Mouse (Mus musculus): Measurements from ENCODE around the gene Myo16. TPM values are rescaled to one million over a fixed set of nuclear protein-coding genes. Genes with fewer than 3 reads are reported as not detected.
A peak's percentile ranks its signal among the peaks of the same experiment; 100 is the strongest.

Myo16 gene
- polyA plus RNA-seq, 1 experiment from 2014 or later: 0.34 TPM

- Histone ChIP-seq H3K4me3 (ENCODE audit: control insufficient read depth in 1 of 2, insufficient read depth in 1 of 2, low read depth in 1 of 2, low read length in 2 of 2) (no peak overlapping the region), H3K9me3 (ENCODE audit: control insufficient read depth, low read length) (no peaks in the 10 kb centered on the region), H3K4me2 (ENCODE audit: low read length) (no peak overlapping the region), H3K27me3 (ENCODE audit: control insufficient read depth, insufficient read depth, low read length) (no peaks in the 10 kb centered on the region), H3K36me3 (ENCODE audit: control insufficient read depth, insufficient read depth, low read length) (no peaks in the 10 kb centered on the region), H3K4me1 (ENCODE audit: control insufficient read depth in 2 of 2, insufficient read depth in 2 of 2, low read length in 2 of 2) (peaks cover 28 to 51% of the 10 kb centered on the region in 2 experiments), H3K27ac (replicated peaks in 1 of 2; ENCODE audit: control insufficient read depth in 1 of 2, insufficient read depth in 1 of 2, low read depth in 2 of 2, low read length in 2 of 2) (peak overlapping the region in 1 of 2 experiments; percentile 49; a peak in 3 of 4 replicates), H3K9ac (ENCODE audit: low read length) (no peak overlapping the region; the same call in 1 of the 2 replicates)
- WGBS: 17% methylated on average over 10 of the region's 10 CpGs
- ATAC-seq (ENCODE audit: insufficient number of reproducible peaks, insufficient read depth, low FRiP score, low read depth): peak; percentile 50; the same call in 1 of the 2 replicates
Observed at GRCm38 (mm10) chr8:10646485-10646884, 492.8 kb downstream of the Myo16 start.

GRCm38 (mm10) chr8:10651546-10652315 lies 498.0 kb downstream of the Myo16 start:
- Histone ChIP-seq H3K4me1 (ENCODE audit: control insufficient read depth in 2 of 2, insufficient read depth in 2 of 2, low read length in 2 of 2) (peaks cover 9 to 26% of the 10 kb centered on the region in 2 experiments), H3K27me3 (ENCODE audit: control insufficient read depth, insufficient read depth, low read length) (no peaks in the 10 kb centered on the region), H3K36me3 (ENCODE audit: control insufficient read depth, insufficient read depth, low read length) (no peaks in the 10 kb centered on the region), H3K27ac (replicated peaks in 1 of 2; ENCODE audit: control insufficient read depth in 1 of 2, insufficient read depth in 1 of 2, low read depth in 2 of 2, low read length in 2 of 2) (peak overlapping the region; percentile 3 to 23; a peak in 2 of 4 replicates), H3K4me2 (ENCODE audit: low read length) (no peak overlapping the region), H3K9me3 (ENCODE audit: control insufficient read depth, low read length) (no peaks in the 10 kb centered on the region), H3K9ac (ENCODE audit: low read length) (no peak overlapping the region), H3K4me3 (ENCODE audit: control insufficient read depth in 1 of 2, insufficient read depth in 1 of 2, low read depth in 1 of 2, low read length in 2 of 2) (no peak overlapping the region)
- 63% methylated on average over 12 of the region's 12 CpGs for WGBS
- ATAC-seq (ENCODE audit: insufficient number of reproducible peaks, insufficient read depth, low FRiP score, low read depth): no peak

GRCm38 (mm10) chr8:10653282-10653681 lies 499.6 kb downstream of the Myo16 start:
- Histone ChIP-seq H3K4me3 (ENCODE audit: control insufficient read depth in 1 of 2, insufficient read depth in 1 of 2, low read depth in 1 of 2, low read length in 2 of 2) (no peak overlapping the region), H3K4me1 (ENCODE audit: control insufficient read depth in 2 of 2, insufficient read depth in 2 of 2, low read length in 2 of 2) (peaks cover 9 to 28% of the 10 kb centered on the region in 2 experiments), H3K4me2 (ENCODE audit: low read length) (no peak overlapping the region), H3K27ac (replicated peaks in 1 of 2; ENCODE audit: control insufficient read depth in 1 of 2, insufficient read depth in 1 of 2, low read depth in 2 of 2, low read length in 2 of 2) (peak overlapping the region; percentile 56 to 75), H3K27me3 (ENCODE audit: control insufficient read depth, insufficient read depth, low read length) (no peaks in the 10 kb centered on the region), H3K36me3 (ENCODE audit: control insufficient read depth, insufficient read depth, low read length) (no peaks in the 10 kb centered on the region), H3K9me3 (ENCODE audit: control insufficient read depth, low read length) (no peaks in the 10 kb centered on the region), H3K9ac (ENCODE audit: low read length) (no peak overlapping the region)
- 44% methylated on average over 9 of the region's 9 CpGs for WGBS
- ATAC-seq (ENCODE audit: insufficient number of reproducible peaks, insufficient read depth, low FRiP score, low read depth): peak; percentile 85

GRCm38 (mm10) chr8:10654922-10655518 lies 501.3 kb downstream of the Myo16 start:
- H3K4me3 ChIP-seq (ENCODE audit: control insufficient read depth in 1 of 2, insufficient read depth in 1 of 2, low read depth in 1 of 2, low read length in 2 of 2): no peak overlapping the region
- H3K4me2 ChIP-seq (ENCODE audit: low read length): no peak overlapping the region
- H3K27me3 ChIP-seq (ENCODE audit: control insufficient read depth, insufficient read depth, low read length): no peaks in the 10 kb centered on the region
- H3K36me3 ChIP-seq (ENCODE audit: control insufficient read depth, insufficient read depth, low read length): no peaks in the 10 kb centered on the region
- H3K9me3 ChIP-seq (ENCODE audit: control insufficient read depth, low read length): no peaks in the 10 kb centered on the region
- H3K27ac ChIP-seq (replicated peaks in 1 of 2; ENCODE audit: control insufficient read depth in 1 of 2, insufficient read depth in 1 of 2, low read depth in 2 of 2, low read length in 2 of 2): no peak overlapping the region
- H3K4me1 ChIP-seq (ENCODE audit: control insufficient read depth in 2 of 2, insufficient read depth in 2 of 2, low read length in 2 of 2): peaks cover 9 to 31% of the 10 kb centered on the region in 2 experiments
- no peak for ATAC-seq (ENCODE audit: insufficient number of reproducible peaks, insufficient read depth, low FRiP score, low read depth)
- 28% methylated on average over 9 of the region's 9 CpGs for WGBS
- H3K9ac ChIP-seq (ENCODE audit: low read length): no peak overlapping the region

GRCm38 (mm10) chr8:10663770-10664470 lies 510.2 kb downstream of the Myo16 start:
- Histone ChIP-seq H3K9me3 (ENCODE audit: control insufficient read depth, low read length) (peaks cover 3% of the 10 kb centered on the region; the same call in 1 of the 2 replicates), H3K27me3 (ENCODE audit: control insufficient read depth, insufficient read depth, low read length) (no peaks in the 10 kb centered on the region), H3K4me1 (ENCODE audit: control insufficient read depth in 2 of 2, insufficient read depth in 2 of 2, low read length in 2 of 2) (peaks cover 11 to 12% of the 10 kb centered on the region in 2 experiments), H3K9ac (ENCODE audit: low read length) (no peak overlapping the region), H3K27ac (replicated peaks in 1 of 2; ENCODE audit: control insufficient read depth in 1 of 2, insufficient read depth in 1 of 2, low read depth in 2 of 2, low read length in 2 of 2) (no peak overlapping the region), H3K36me3 (ENCODE audit: control insufficient read depth, insufficient read depth, low read length) (no peaks in the 10 kb centered on the region), H3K4me2 (ENCODE audit: low read length) (no peak overlapping the region), H3K4me3 (ENCODE audit: control insufficient read depth in 1 of 2, insufficient read depth in 1 of 2, low read depth in 1 of 2, low read length in 2 of 2) (no peak overlapping the region)
- 59% methylated on average over 8 of the region's 8 CpGs for WGBS
- ATAC-seq (ENCODE audit: insufficient number of reproducible peaks, insufficient read depth, low FRiP score, low read depth): no peak

- H3K4me3 ChIP-seq (ENCODE audit: control insufficient read depth in 1 of 2, insufficient read depth in 1 of 2, low read depth in 1 of 2, low read length in 2 of 2): no peak overlapping the region
- peaks cover 11 to 12% of the 10 kb centered on the region in 2 experiments for H3K4me1 ChIP-seq (ENCODE audit: control insufficient read depth in 2 of 2, insufficient read depth in 2 of 2, low read length in 2 of 2)
- H3K9me3 ChIP-seq (ENCODE audit: control insufficient read depth, low read length): peaks cover 3% of the 10 kb centered on the region; the same call in 1 of the 2 replicates
- WGBS: 25% methylated on average over 13 of the region's 13 CpGs
- no peaks in the 10 kb centered on the region for H3K27me3 ChIP-seq (ENCODE audit: control insufficient read depth, insufficient read depth, low read length)
- H3K27ac ChIP-seq (replicated peaks in 1 of 2; ENCODE audit: control insufficient read depth in 1 of 2, insufficient read depth in 1 of 2, low read depth in 2 of 2, low read length in 2 of 2): peak overlapping the region in 1 of 2 experiments; percentile 4; a peak in 1 of 4 replicates
- no peak overlapping the region for H3K9ac ChIP-seq (ENCODE audit: low read length)
- no peak overlapping the region for H3K4me2 ChIP-seq (ENCODE audit: low read length)
- no peak for ATAC-seq (ENCODE audit: insufficient number of reproducible peaks, insufficient read depth, low FRiP score, low read depth)
- H3K36me3 ChIP-seq (ENCODE audit: control insufficient read depth, insufficient read depth, low read length): no peaks in the 10 kb centered on the region
Observed at GRCm38 (mm10) chr8:10664861-10665543, 511.3 kb downstream of the Myo16 start.

GRCm38 (mm10) chr8:10665821-10666283 lies 512.1 kb downstream of the Myo16 start:
- Histone ChIP-seq H3K9ac (ENCODE audit: low read length) (no peak overlapping the region), H3K4me3 (ENCODE audit: control insufficient read depth in 1 of 2, insufficient read depth in 1 of 2, low read depth in 1 of 2, low read length in 2 of 2) (no peak overlapping the region), H3K9me3 (ENCODE audit: control insufficient read depth, low read length) (peaks cover 3% of the 10 kb centered on the region; the same call in 1 of the 2 replicates), H3K27me3 (ENCODE audit: control insufficient read depth, insufficient read depth, low read length) (no peaks in the 10 kb centered on the region), H3K27ac (replicated peaks in 1 of 2; ENCODE audit: control insufficient read depth in 1 of 2, insufficient read depth in 1 of 2, low read depth in 2 of 2, low read length in 2 of 2) (no peak overlapping the region), H3K4me2 (ENCODE audit: low read length) (no peak overlapping the region), H3K4me1 (ENCODE audit: control insufficient read depth in 2 of 2, insufficient read depth in 2 of 2, low read length in 2 of 2) (peaks cover 11 to 12% of the 10 kb centered on the region in 2 experiments), H3K36me3 (ENCODE audit: control insufficient read depth, insufficient read depth, low read length) (no peaks in the 10 kb centered on the region)
- ATAC-seq (ENCODE audit: insufficient number of reproducible peaks, insufficient read depth, low FRiP score, low read depth): no peak
- 27% methylated on average over 4 of the region's 4 CpGs for WGBS

All from heart, embryonic 14.5 days (tissue).